Mouse (Mus musculus) neural tube, embryonic 14.5 days (tissue): ENCODE data around the gene Ccdc115. TPM values are rescaled to one million over a fixed set of nuclear protein-coding genes. Genes with fewer than 3 reads are reported as not detected.
"Not testable (repeated sequence)": the region's sequence is repeated elsewhere in the genome, so short reads cannot be mapped to it uniquely, and the experiment has no call there.

Experiments used
- ATAC-seq: fragments of 200-750 bp; cut with Nextera tagmentation; 2 replicates; pipeline ENCODE4 v1.8.0; 2017; ENCODE audit warnings: low read depth, mild to moderate bottlenecking, moderate TSS enrichment, moderate library complexity
- H3K27ac ChIP-seq: fragments of 300-500 bp; sonication (generic); 2 replicates; pipeline ENCODE4 v1.5.1; 2014; ENCODE audit warnings: low read depth, mild to moderate bottlenecking, control low read depth, low read length, moderate library complexity, mixed read lengths
- H3K27me3 ChIP-seq: fragments of 300-500 bp; sonication (generic); 2 replicates; pipeline ENCODE4 v1.6.1; 2014; ENCODE audit warnings: low read length; ENCODE audit not compliant: control insufficient read depth, insufficient read depth
- H3K36me3 ChIP-seq: fragments of 300-500 bp; sonication (generic); 2 replicates; pipeline ENCODE4 v1.6.1; 2014; ENCODE audit warnings: low read length, mixed read lengths; ENCODE audit not compliant: control insufficient read depth, insufficient read depth
- H3K4me1 ChIP-seq: fragments of 300-500 bp; sonication (generic); 2 replicates; pipeline ENCODE4 v1.6.1; 2014; ENCODE audit warnings: low read length; ENCODE audit not compliant: control insufficient read depth, insufficient read depth
- H3K4me2 ChIP-seq: fragments of 300-500 bp; sonication (generic); 2 replicates; pipeline ENCODE4 v1.6.1; 2014; ENCODE audit warnings: mild to moderate bottlenecking, low read depth, low read length, control low read depth
- H3K4me3 ChIP-seq: fragments of 300-500 bp; sonication (generic); 2 replicates; pipeline ENCODE4 v1.5.1; 2014; ENCODE audit warnings: low read depth, low read length, control low read depth, mixed read lengths
- H3K9ac ChIP-seq: fragments of 300-500 bp; sonication (generic); replicated peaks from 2 replicates; pipeline ENCODE4 v1.6.1; 2014; ENCODE audit warnings: low read depth, mild to moderate bottlenecking, control low read depth, low read length, mixed read lengths
- H3K9me3 ChIP-seq: fragments of 300-500 bp; sonication (generic); 2 replicates; pipeline ENCODE4 v1.6.1; 2016; ENCODE audit warnings: low read length; ENCODE audit not compliant: control insufficient read depth
- WGBS: fragments of 180-500 bp; shearing (Covaris S2); extraction: QIAGEN DNeasy Blood & Tissue Kit; methylation state at CpG from one replicate; pipeline ENCODE4 v1.1.7; 2014; 5-methylcytosine and 5-hydroxymethylcytosine counted together
- polyA plus RNA-seq: library from polyadenylated mRNA; unstranded; fragments of >200 nt; fragmentation: Nextera tagmentation; extraction: Ambion mirVana; gene quantifications from 2 replicates; pipeline ENCODE4 v1.2.1, GENCODE M21; 2014

Gene Ccdc115
- polyA plus RNA-seq, 1 experiment from 2014 or later: 65.2 TPM

- no peak for ATAC-seq
- H3K9ac ChIP-seq: no peak overlapping the region
- H3K36me3 ChIP-seq: peaks cover 36% of the 10 kb centered on the region
- H3K4me1 ChIP-seq: peaks cover 11% of the 10 kb centered on the region
- no peak overlapping the region for H3K4me3 ChIP-seq
- WGBS: 92% methylated on average over 6 of the region's 6 CpGs
- H3K9me3 ChIP-seq: no peaks in the 10 kb centered on the region
- no peaks in the 10 kb centered on the region for H3K27me3 ChIP-seq
- H3K4me2 ChIP-seq: no peak overlapping the region
- H3K27ac ChIP-seq: no peak overlapping the region
These were observed 3.7 kb upstream of the Ccdc115 start for GRCm38 (mm10) chr1:34443124-34443523.

GRCm38 (mm10) chr1:34439961-34440630, 624 bp upstream of the Ccdc115 start:
- WGBS: 8% methylated on average over 31 of the region's 31 CpGs
- ATAC-seq: peak; percentile 44
- H3K36me3 ChIP-seq: peaks cover 24% of the 10 kb centered on the region
- H3K4me2 ChIP-seq: peak overlapping the region; percentile 67
- H3K4me3 ChIP-seq: peak overlapping the region; percentile 60
- H3K27me3 ChIP-seq: no peaks in the 10 kb centered on the region
- H3K9ac ChIP-seq: peak overlapping the region; percentile 43
- H3K9me3 ChIP-seq: no peaks in the 10 kb centered on the region
- peak overlapping the region; percentile 55 for H3K27ac ChIP-seq
- H3K4me1 ChIP-seq: peaks cover 11% of the 10 kb centered on the region

DNA sequence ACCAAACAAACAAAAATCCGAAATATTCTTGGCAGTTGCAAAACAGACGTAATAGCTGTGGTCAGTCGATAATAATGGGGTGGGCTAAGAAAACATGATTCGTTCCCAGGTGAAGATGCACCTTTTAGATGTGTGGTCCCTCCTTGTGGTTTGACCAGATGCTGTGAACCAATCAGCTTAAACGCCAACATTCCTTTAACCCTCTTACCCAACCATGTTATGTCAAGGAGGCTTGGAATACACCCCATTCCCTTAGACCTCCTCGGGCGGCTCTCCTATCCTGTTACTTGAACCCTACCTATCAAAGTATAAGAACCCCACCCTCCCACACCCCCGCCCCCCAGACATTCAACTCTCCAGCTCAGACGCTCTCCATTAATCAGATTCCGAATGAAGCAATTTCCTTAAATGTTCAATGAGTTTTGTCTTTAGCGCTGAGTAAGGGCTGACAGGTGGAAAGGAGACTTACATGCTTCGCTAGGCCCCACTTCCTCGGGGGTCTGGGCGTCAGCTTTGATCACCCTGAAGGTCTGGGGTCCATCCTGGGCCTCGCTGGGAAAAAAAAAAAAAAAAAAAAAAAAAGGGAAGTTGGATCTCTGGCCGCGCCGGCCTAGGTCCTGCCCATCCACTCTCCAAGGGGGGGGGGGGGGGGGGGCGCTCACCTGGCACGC, 956 bp downstream of the Ccdc115 start:
- ATAC-seq: no peak
- H3K4me1 ChIP-seq: peaks cover 15% of the 10 kb centered on the region
- peaks cover 10% of the 10 kb centered on the region for H3K36me3 ChIP-seq
- H3K27me3 ChIP-seq: no peaks in the 10 kb centered on the region
- peak overlapping the region; percentile 60 for H3K4me3 ChIP-seq
- H3K27ac ChIP-seq: no peak overlapping the region
- no peaks in the 10 kb centered on the region for H3K9me3 ChIP-seq
- 48% methylated on average over 15 of the region's 20 CpGs for WGBS
- peak overlapping the region; percentile 33; the same call in 1 of the 2 replicates for H3K9ac ChIP-seq
- H3K4me2 ChIP-seq: peak overlapping the region; percentile 60

GRCm38 (mm10) chr1:34437366-34437765, 2.1 kb downstream of the Ccdc115 start:
- not testable (repeated sequence) for H3K36me3 ChIP-seq, H3K27ac ChIP-seq, ATAC-seq, H3K9ac ChIP-seq, H3K4me2 ChIP-seq, H3K4me3 ChIP-seq, H3K27me3 ChIP-seq, H3K9me3 ChIP-seq
- WGBS: 95% methylated on average over 8 of the region's 8 CpGs
- H3K4me1 ChIP-seq: peaks cover 15% of the 10 kb centered on the region

GRCm38 (mm10) chr1:34436374-34436773, 3.1 kb downstream of the Ccdc115 start:
- peaks cover 15% of the 10 kb centered on the region for H3K4me1 ChIP-seq
- H3K27me3 ChIP-seq: no peaks in the 10 kb centered on the region
- H3K36me3 ChIP-seq: no peaks in the 10 kb centered on the region
- no peak for ATAC-seq
- no peaks in the 10 kb centered on the region for H3K9me3 ChIP-seq
- H3K4me2 ChIP-seq: no peak overlapping the region
- WGBS: 93% methylated on average over 3 of the region's 3 CpGs
- no peak overlapping the region for H3K4me3 ChIP-seq
- no peak overlapping the region for H3K9ac ChIP-seq
- H3K27ac ChIP-seq: no peak overlapping the region

GRCm38 (mm10) chr1:34435371-34436120, 3.9 kb downstream of the Ccdc115 start:
- Histone ChIP-seq H3K4me1 (peaks cover 12% of the 10 kb centered on the region), H3K36me3 (no peaks in the 10 kb centered on the region), H3K27ac (peak overlapping the region; percentile 92), H3K4me3 (peak overlapping the region; percentile 59), H3K9ac (peak overlapping the region; percentile 60), H3K27me3 (no peaks in the 10 kb centered on the region), H3K4me2 (peak overlapping the region; percentile 64), H3K9me3 (no peaks in the 10 kb centered on the region; the same call in 1 of the 2 replicates)
- 30% methylated on average over 8 of the region's 8 CpGs for WGBS
- ATAC-seq: no peak

GRCm38 (mm10) chr1:34434660-34435160, 4.8 kb downstream of the Ccdc115 start:
- no peaks in the 10 kb centered on the region for H3K36me3 ChIP-seq
- no peaks in the 10 kb centered on the region for H3K27me3 ChIP-seq
- under 1% methylated on average over 30 of the region's 30 CpGs for WGBS
- H3K4me1 ChIP-seq: peaks cover 9% of the 10 kb centered on the region; the same call in 1 of the 2 replicates
- H3K27ac ChIP-seq: peak overlapping the region; percentile 92
- H3K4me2 ChIP-seq: peak overlapping the region; percentile 64
- H3K4me3 ChIP-seq: peak overlapping the region; percentile 59
- peak; percentile 44 for ATAC-seq
- H3K9me3 ChIP-seq: no peaks in the 10 kb centered on the region; the same call in 1 of the 2 replicates
- H3K9ac ChIP-seq: peak overlapping the region; percentile 60

- Histone ChIP-seq H3K4me3 (peak overlapping the region; percentile 59), H3K36me3 (no peaks in the 10 kb centered on the region), H3K27ac (0 out of 2 replicates have a peak overlapping the region, but pooled peaks have one; percentile 60), H3K9me3 (no peaks in the 10 kb centered on the region; the same call in 1 of the 2 replicates), H3K27me3 (no peaks in the 10 kb centered on the region), H3K4me2 (peak overlapping the region; percentile 64), H3K9ac (peak overlapping the region; percentile 47; the same call in 1 of the 2 replicates), H3K4me1 (peaks cover 9% of the 10 kb centered on the region; the same call in 1 of the 2 replicates)
- no peak for ATAC-seq
- 14% methylated on average over 19 of the region's 19 CpGs for WGBS
These were observed 5.5 kb downstream of the Ccdc115 start for GRCm38 (mm10) chr1:34433891-34434521.
